In the genomic region with DNA sequence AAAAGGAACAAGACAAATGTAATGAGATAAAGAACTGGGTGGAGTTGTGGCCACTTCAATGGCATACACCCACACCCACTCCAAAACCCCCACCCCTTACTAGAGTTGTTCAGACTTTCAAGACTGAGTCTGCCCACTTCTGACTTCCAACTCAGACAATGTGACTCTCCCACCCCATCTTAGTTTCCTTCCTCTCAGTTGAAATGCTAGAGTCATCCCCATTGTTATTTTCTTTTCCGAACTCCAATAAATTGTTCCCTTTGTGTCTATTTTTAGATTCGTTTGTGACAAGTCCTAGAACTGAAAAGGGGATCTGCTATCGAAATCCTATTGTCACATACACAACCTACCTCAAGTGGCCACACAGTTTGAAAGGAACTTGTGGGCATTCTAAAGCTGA, we compare ENCODE assay signal across 21 mouse cellular contexts.
"Had no signal": no experiment of that assay in that cellular context is flagged by ENCODE, and none has a peak within 500 bp of the region (broad histone marks: within the 10 kb centered on the region; RNA-seq: fewer than 3 reads in every experiment).

No protein-coding gene starts in this region.

- H3K9me3 ChIP-seq: heart, embryonic 10.5 days; heart, embryonic 12.5 days; hindbrain, embryonic 10.5 days; hindbrain, embryonic 12.5 days; intestine, embryonic 15.5 days; limb, embryonic 10.5 days; limb, embryonic 12.5 days had no signal

- H3K4me1 ChIP-seq: heart, embryonic 10.5 days had no signal

- H3K9ac ChIP-seq: heart, embryonic 12.5 days; hindbrain, embryonic 12.5 days; hindbrain, embryonic 14.5 days; intestine, embryonic 15.5 days; limb, embryonic 12.5 days had no signal

- H3K27ac ChIP-seq: gastrocnemius, adult 2 months; heart, embryonic 10.5 days; hindbrain, embryonic 10.5 days; hindbrain, embryonic 12.5 days; hindbrain, embryonic 14.5 days; intestine, embryonic 15.5 days; layer of hippocampus, adult 2 months; left cerebral cortex, adult 2 months; limb, embryonic 10.5 days; limb, embryonic 12.5 days had no signal

- H3K4me3 ChIP-seq: gastrocnemius, adult 2 months; heart, embryonic 10.5 days; heart, embryonic 12.5 days; hindbrain, embryonic 10.5 days; hindbrain, embryonic 12.5 days; intestine, embryonic 15.5 days; layer of hippocampus, adult 2 months; left cerebral cortex, adult 2 months; limb, embryonic 10.5 days; limb, embryonic 12.5 days had no signal

- DNase-seq: gastrocnemius, adult 2 months; gastrocnemius, postnatal 10 days; gastrocnemius, postnatal 25 days; heart, adult 18-20 months; heart, postnatal 10 days; heart, postnatal 4 days; kidney, adult 18-20 months; kidney, adult 8-10 months; kidney, postnatal 25 days; kidney, postnatal 4 days; liver had no signal

- H3K36me3 ChIP-seq: heart, embryonic 10.5 days; heart, embryonic 12.5 days; hindbrain, embryonic 10.5 days; hindbrain, embryonic 12.5 days; intestine, embryonic 15.5 days; limb, embryonic 10.5 days; limb, embryonic 12.5 days had no signal
